Mouse (Mus musculus) embryonic facial prominence, embryonic 11.5 days (tissue): ENCODE results near the gene Xpa. TPM values are rescaled to one million over a fixed set of nuclear protein-coding genes. Genes with fewer than 3 reads are reported as not detected.
A peak's percentile ranks its signal among the peaks of the same experiment; 100 is the strongest.

ENCODE experiments used
- ATAC-seq: fragments of 200-750 bp; cut with Nextera tagmentation; replicated peaks from 2 replicates; pipeline ENCODE4 v1.8.0; 2017; ENCODE audit warnings: low read depth; ENCODE audit not compliant: insufficient number of reproducible peaks, low FRiP score, low TSS enrichment
- DNase-seq: peaks from one replicate; pipeline ENCODE4 v3.0.0-alpha.2; 2015; ENCODE audit warnings: low spot score
- H3K27ac ChIP-seq: fragments of 300-500 bp; sonication (generic); replicated peaks from 2 replicates; pipeline ENCODE4 v1.5.1; 2014; ENCODE audit warnings: mild to moderate bottlenecking, low read depth, low read length, control low read depth
- H3K27me3 ChIP-seq: fragments of 300-500 bp; sonication (generic); 2 replicates; pipeline ENCODE4 v1.6.1; 2014; ENCODE audit warnings: mild to moderate bottlenecking, low read length, moderate library complexity, mixed read lengths; ENCODE audit not compliant: control insufficient read depth, insufficient read depth
- H3K36me3 ChIP-seq: fragments of 300-500 bp; sonication (generic); replicated peaks from 2 replicates; pipeline ENCODE4 v1.6.1; 2014; ENCODE audit warnings: low read depth, mild to moderate bottlenecking, low read length, moderate library complexity, mixed read lengths; ENCODE audit not compliant: control insufficient read depth, insufficient read depth
- H3K4me1 ChIP-seq: fragments of 300-500 bp; sonication (generic); 2 replicates; pipeline ENCODE4 v1.6.1; 2014; ENCODE audit warnings: low read length, mixed read lengths; ENCODE audit not compliant: control insufficient read depth, insufficient read depth
- H3K4me2 ChIP-seq: fragments of 300-500 bp; sonication (generic); 2 replicates; pipeline ENCODE4 v1.6.1; 2014; ENCODE audit warnings: low read depth, mild to moderate bottlenecking, control low read depth, low read length, moderate library complexity
- H3K4me3 ChIP-seq: fragments of 300-500 bp; sonication (generic); 2 replicates; pipeline ENCODE4 v1.5.1; 2014; ENCODE audit warnings: low read depth, low read length, control low read depth
- H3K9ac ChIP-seq: fragments of 300-500 bp; sonication (generic); replicated peaks from 2 replicates; pipeline ENCODE4 v1.6.1; 2014; ENCODE audit warnings: mild to moderate bottlenecking, control low read depth, low read length
- H3K9me3 ChIP-seq: fragments of 300-500 bp; sonication (generic); replicated peaks from 2 replicates; pipeline ENCODE4 v1.6.1; 2016; ENCODE audit warnings: mild to moderate bottlenecking, low read length, inconsistent platforms, mixed read lengths; ENCODE audit not compliant: control insufficient read depth
- WGBS: fragments of 180-500 bp; shearing (Covaris S2); extraction: QIAGEN DNeasy Blood & Tissue Kit; methylation state at CpG from one replicate; pipeline ENCODE4 v1.1.7; 2014; 5-methylcytosine and 5-hydroxymethylcytosine counted together
- polyA plus RNA-seq: library from polyadenylated mRNA; unstranded; fragments of >200 nt; fragmentation: Nextera tagmentation; extraction: Ambion mirVana; gene quantifications from 2 replicates; pipeline ENCODE4 v1.2.1, GENCODE M21; 2014

Gene Xpa
- polyA plus RNA-seq, result 26.4 and 27.0 TPM in 2 replicates

DNA sequence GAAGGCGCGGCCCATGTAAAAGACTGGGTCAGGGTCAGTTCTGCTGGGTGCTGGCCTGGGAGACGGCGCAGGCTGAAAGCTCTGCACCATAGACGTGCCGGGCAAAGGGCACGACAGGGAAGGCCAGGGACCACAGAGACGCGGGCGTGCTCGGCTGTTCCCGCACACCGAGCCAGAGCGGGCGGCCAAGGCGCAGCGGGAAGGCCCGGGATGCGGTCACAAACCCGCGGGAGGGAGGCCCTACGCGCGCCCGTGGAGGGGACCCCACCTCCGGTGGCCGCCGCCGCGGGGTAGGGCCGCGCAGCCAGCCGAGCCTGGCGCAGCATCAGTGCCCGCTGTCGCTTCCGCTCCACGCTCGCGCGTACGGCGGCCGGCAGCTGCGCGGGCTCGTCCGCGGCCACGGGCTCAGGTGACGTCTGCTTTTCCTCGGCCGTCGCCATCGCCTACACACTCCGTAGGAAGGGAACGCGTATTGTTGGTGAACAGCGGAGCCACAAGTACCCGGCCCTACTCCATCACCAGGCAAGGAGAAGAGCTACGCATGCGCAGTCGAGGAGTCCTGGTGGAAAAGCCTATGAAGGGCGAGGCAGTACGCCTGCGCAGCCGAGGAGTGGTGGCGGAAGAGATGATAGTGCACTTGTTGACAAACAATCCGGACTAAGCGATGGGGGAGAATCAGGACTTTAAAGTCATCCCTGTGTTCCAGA, at the start of gene Xpa:
Gene Xpa (minus strand): TSS at position 531 of the 707 bp plus-strand sequence.
- WGBS, result 0% methylated on average over 68 of the region's 70 CpGs

DNA sequence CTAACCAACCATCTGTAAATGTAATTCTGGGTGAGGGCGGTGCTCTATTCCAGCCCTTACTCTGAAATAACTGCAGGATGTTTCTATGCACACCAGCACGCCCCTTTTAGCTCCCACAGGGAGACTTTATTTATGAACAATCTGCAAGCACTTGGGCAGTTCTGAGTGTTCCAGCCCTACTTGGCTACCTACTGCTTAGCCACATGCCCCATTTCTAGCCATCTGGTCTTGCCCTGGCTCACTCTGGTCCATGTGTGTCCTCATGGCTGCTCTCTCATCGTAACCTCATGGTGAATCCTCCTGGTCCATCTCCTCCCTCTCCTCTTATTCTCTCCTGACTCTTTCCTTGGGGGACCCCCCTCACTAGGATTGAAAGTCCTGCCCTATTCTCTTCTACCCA, 39.8 kb upstream of the Xpa start:
- ATAC-seq (no peak), DNase-seq (no peak)
- Histone ChIP-seq H3K27ac (no peak overlapping the region), H3K9me3 (no peaks in the 10 kb centered on the region), H3K4me3 (no peak overlapping the region), H3K27me3 (no peaks in the 10 kb centered on the region), H3K4me2 (no peak overlapping the region), H3K36me3 (no peaks in the 10 kb centered on the region), H3K9ac (no peak overlapping the region), H3K4me1 (no peaks in the 10 kb centered on the region)
- whole genome bisulfite sequencing, result 87% methylated on average over 3 of the region's 3 CpGs

More for the DNA sequence above, at the start of gene Xpa:
- peak within 1 kb of the TSS; percentile 86 for H3K4me3 ChIP-seq
- peak within 1 kb of the TSS; percentile 79 for H3K4me2 ChIP-seq
- H3K4me1 ChIP-seq, result no peaks in the 10 kb centered on the region
- H3K27ac ChIP-seq, result peak within 1 kb of the TSS; percentile 67
- H3K36me3 ChIP-seq, result no peaks in the 10 kb centered on the region
- H3K9me3 ChIP-seq, result no peaks in the 10 kb centered on the region
- peak; percentile 92 for ATAC-seq
- peak within 1 kb of the TSS; percentile 96 for H3K9ac ChIP-seq
- H3K27me3 ChIP-seq, result no peaks in the 10 kb centered on the region; the same call in 1 of the 2 replicates
- peak; percentile 98 for DNase-seq

DNA sequence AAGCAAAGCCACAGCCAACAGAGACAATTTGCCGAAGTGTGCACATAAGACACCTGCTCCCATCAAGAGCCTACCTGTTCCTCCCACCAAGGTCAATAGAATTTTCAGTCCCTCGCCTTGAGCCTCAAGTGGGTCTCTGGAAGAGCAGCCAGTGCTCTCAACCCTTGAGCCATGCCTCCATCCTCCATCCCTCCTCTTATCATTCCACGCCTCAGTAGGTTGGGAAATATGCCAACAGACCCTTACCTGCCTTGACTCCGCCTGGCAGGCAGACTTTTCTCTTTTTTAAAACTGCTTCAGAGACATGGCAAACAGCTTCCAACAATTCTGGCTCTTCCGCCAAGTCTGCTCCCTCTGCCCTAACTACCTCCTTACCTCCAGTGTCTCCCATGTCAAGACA, 38.6 kb upstream of the Xpa start:
- Histone ChIP-seq H3K4me1 (no peaks in the 10 kb centered on the region), H3K36me3 (no peaks in the 10 kb centered on the region), H3K27me3 (no peaks in the 10 kb centered on the region), H3K9me3 (no peaks in the 10 kb centered on the region), H3K4me3 (no peak overlapping the region), H3K9ac (no peak overlapping the region), H3K27ac (no peak overlapping the region), H3K4me2 (no peak overlapping the region)
- no peak for DNase-seq
- ATAC-seq, result no peak
- WGBS, result 93% methylated on average over 5 of the region's 5 CpGs

DNA sequence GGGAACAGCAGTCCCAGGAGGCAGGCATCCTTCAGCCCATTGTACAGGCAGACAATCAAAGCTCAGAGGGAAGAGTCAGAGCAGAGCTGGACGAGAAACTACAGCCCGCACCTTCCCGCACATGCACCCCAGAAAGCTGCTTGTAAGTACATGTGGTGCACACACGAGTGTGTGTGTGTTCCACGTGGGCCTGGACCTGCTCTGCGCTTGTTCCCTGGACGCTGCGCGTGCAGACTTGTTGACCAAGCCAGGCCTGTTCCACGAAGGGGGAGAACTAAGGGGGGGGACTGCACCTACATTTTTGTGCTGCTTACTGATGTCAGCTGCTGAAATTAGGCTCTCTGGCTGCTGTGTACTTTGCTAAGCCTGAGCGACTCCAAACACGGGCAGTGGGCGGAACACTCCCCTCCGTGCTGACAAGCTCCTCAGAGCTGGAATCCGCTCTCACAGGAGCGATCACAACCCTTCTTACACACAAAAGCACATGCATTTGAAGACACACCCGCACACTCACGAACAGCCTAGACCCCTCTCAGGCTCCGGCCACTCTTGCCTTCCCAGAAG, 30.9 kb upstream of the Xpa start:
- H3K4me2 ChIP-seq, result no peak overlapping the region
- H3K4me3 ChIP-seq, result no peak overlapping the region
- H3K9ac ChIP-seq, result no peak overlapping the region
- no peak for ATAC-seq
- H3K27me3 ChIP-seq, result no peaks in the 10 kb centered on the region
- no peaks in the 10 kb centered on the region for H3K36me3 ChIP-seq
- H3K4me1 ChIP-seq, result no peaks in the 10 kb centered on the region
- H3K27ac ChIP-seq, result no peak overlapping the region
- 61% methylated on average over 19 of the region's 19 CpGs for WGBS
- no peaks in the 10 kb centered on the region for H3K9me3 ChIP-seq
- peak; percentile 16 for DNase-seq

DNA sequence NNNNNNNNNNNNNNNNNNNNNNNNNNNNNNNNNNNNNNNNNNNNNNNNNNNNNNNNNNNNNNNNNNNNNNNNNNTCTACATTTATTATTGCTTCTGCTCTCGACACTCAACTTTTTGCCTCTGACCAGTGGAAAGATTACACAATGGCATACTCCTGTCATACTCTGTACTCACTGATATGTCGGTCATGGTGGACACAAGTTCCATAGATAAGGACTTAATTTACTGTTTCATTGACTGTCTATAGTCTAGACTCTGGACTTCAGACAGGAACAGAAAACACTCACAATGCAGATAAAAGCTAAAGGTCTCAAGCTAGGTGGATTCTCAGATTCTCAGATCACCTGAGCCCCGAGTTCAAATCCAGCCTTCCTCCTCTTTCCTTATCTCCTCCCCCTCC, 25.0 kb upstream of the Xpa start:
- Histone ChIP-seq H3K9ac (no peak overlapping the region), H3K9me3 (no peaks in the 10 kb centered on the region), H3K4me3 (no peak overlapping the region), H3K4me1 (no peaks in the 10 kb centered on the region), H3K27ac (no peak overlapping the region), H3K27me3 (no peaks in the 10 kb centered on the region), H3K4me2 (no peak overlapping the region), H3K36me3 (no peaks in the 10 kb centered on the region)
- DNase-seq, result no peak
- no peak for ATAC-seq
- 86% methylated on average over 3 of the region's 3 CpGs for WGBS

DNA sequence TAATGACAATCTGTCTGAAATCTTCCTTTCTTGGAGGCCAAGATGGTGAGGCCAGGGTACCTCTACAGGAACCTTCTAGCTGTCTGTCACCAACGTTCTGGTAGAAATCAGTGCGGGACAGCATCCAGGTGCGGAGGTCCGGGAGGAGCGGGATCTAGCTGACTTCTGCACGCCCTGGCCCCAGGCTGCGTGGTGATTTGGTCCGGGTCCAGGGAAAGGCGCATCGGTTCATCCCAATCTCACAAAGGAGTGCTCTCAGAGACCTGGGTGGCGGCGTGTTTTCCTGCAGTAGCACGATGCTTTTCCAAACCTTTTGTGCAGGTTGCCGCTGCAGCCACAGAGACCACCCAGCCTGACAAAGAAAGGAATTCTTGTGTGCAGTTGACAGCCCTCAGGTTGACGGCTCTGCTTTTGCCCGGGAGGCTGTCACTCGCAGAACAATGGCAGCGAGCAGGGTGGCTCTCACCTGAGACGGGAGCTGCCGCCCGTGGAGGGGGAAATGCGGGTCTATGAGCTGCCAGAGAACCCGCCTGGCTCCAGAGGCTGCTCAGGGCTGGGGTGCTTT, 6.5 kb upstream of the Xpa start:
- WGBS, result 4% methylated on average over 23 of the region's 23 CpGs
- peaks cover 6% of the 10 kb centered on the region; the same call in 1 of the 2 replicates for H3K4me1 ChIP-seq
- ATAC-seq (peak; percentile 45; the same call in 1 of the 2 replicates), DNase-seq (peak; percentile 48)
- no peak overlapping the region for H3K27ac ChIP-seq
- H3K27me3 ChIP-seq, result peaks cover 3% of the 10 kb centered on the region; the same call in 1 of the 2 replicates
- peak overlapping the region; percentile 5; the same call in 1 of the 2 replicates for H3K4me3 ChIP-seq
- peak overlapping the region; percentile 37 for H3K9ac ChIP-seq
- no peaks in the 10 kb centered on the region for H3K36me3 ChIP-seq
- H3K9me3 ChIP-seq, result no peaks in the 10 kb centered on the region
- peak overlapping the region; percentile 42 for H3K4me2 ChIP-seq

DNA sequence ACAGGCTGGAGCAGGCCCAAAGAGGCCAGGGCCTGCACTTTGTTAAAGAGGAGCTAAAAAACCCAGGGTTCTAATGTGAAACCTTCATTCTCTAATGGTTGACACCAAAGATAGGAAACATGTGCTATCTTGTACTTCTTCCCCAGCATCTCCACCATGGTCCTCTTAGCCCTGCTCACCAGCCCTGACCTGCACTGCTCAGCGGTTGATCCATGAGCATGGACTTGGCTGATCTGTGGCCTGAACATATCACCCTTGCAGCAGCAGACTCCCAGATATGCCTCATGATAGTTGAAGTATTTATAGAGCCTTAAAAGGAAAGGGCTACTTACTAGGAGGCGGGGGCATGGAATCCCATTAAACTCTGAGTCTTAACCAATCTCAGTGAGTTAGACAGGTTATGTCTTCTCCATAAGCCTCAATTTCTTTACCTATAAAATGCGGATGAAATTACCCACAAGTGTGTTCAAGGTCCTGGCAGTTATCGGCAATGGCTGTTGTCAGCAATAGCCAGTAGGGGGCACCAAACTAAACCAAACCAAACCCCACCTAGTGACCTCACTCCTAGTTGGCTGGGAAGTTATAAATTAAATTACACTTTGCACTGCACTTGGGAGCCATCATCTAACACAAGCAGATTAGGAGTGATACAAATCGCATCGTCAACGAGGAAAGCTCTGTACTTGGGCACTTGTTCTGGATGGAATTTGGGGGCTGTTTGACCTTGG, 5.9 kb upstream of the Xpa start:
- Histone ChIP-seq H3K27me3 (peaks cover 3% of the 10 kb centered on the region; the same call in 1 of the 2 replicates), H3K4me1 (peaks cover 6% of the 10 kb centered on the region; the same call in 1 of the 2 replicates), H3K9ac (peak overlapping the region; percentile 37), H3K4me3 (no peak overlapping the region), H3K9me3 (no peaks in the 10 kb centered on the region), H3K4me2 (peak overlapping the region; percentile 42), H3K27ac (no peak overlapping the region), H3K36me3 (no peaks in the 10 kb centered on the region)
- 8% methylated on average over 7 of the region's 7 CpGs for WGBS
- DNase-seq (peak; percentile 88), ATAC-seq (peak; percentile 70)
